Comparison of ENCODE assay signal across 25 mouse cellular contexts in genomic region chr12:88432277-88432676, GRCm38 (mm10).
"Had no signal": no experiment of that assay in that cellular context is flagged by ENCODE, and none has a peak within 500 bp of the region (broad histone marks: within the 10 kb centered on the region; RNA-seq: fewer than 3 reads in every experiment).

No protein-coding gene starts in this region.

- ATAC-seq: hindbrain, postnatal 0 days; intestine, embryonic 16.5 days; liver, postnatal 0 days had no signal

- H3K4me3 ChIP-seq: heart, adult 2 months; heart, embryonic 13.5 days; heart, embryonic 15.5 days; hindbrain, embryonic 13.5 days; hindbrain, embryonic 15.5 days; kidney, embryonic 15.5 days; limb, embryonic 12.5 days; liver, embryonic 13.5 days; liver, embryonic 15.5 days had no signal

- DNase-seq: gastrocnemius, postnatal 14 days; gastrocnemius, postnatal 36 days; heart, adult 11 months; heart, adult 2 months; heart, postnatal 14 days; heart, postnatal 36 days; kidney, adult 11 months; kidney, adult 2 months; kidney, adult 9 months; kidney, postnatal 14 days; kidney, postnatal 36 days; layer of hippocampus, postnatal 36 days; left cerebral cortex, postnatal 4 days; liver, embryonic 13.5 days; liver, postnatal 0 days had no signal

- H3K27ac ChIP-seq: heart, adult 2 months; heart, embryonic 13.5 days; heart, embryonic 15.5 days; hindbrain, embryonic 13.5 days; hindbrain, embryonic 15.5 days; hindbrain, postnatal 0 days; kidney, embryonic 15.5 days; kidney, postnatal 0 days; limb, embryonic 12.5 days; liver, embryonic 13.5 days; liver, embryonic 15.5 days had no signal

- H3K27me3 ChIP-seq: heart, embryonic 13.5 days; heart, embryonic 15.5 days; hindbrain, embryonic 13.5 days; hindbrain, embryonic 15.5 days; kidney, embryonic 15.5 days; limb, embryonic 12.5 days; liver, embryonic 13.5 days; liver, embryonic 15.5 days had no signal

- H3K36me3 ChIP-seq: heart, embryonic 15.5 days; hindbrain, embryonic 15.5 days; liver, embryonic 13.5 days; liver, embryonic 15.5 days had no signal

- H3K9me3 ChIP-seq: heart, embryonic 13.5 days; heart, embryonic 15.5 days; hindbrain, embryonic 13.5 days; hindbrain, embryonic 15.5 days; kidney, embryonic 15.5 days; limb, embryonic 12.5 days; liver, embryonic 13.5 days; liver, embryonic 15.5 days had no signal

- H3K4me1 ChIP-seq: limb, embryonic 12.5 days; liver, embryonic 15.5 days had no signal

- H3K9ac ChIP-seq: heart, embryonic 13.5 days; heart, embryonic 15.5 days; hindbrain, embryonic 13.5 days; hindbrain, embryonic 15.5 days; kidney, embryonic 15.5 days; limb, embryonic 12.5 days; liver, embryonic 13.5 days; liver, embryonic 15.5 days; liver, postnatal 0 days had no signal
